Mouse (Mus musculus): ENCODE measurements around the gene Mrgprf.

Gene Mrgprf

GRCm38 (mm10) chr7:145335199-145335598, 34.6 kb downstream of the Mrgprf start:
- no peak for DNase-seq (ENCODE audit: low read depth, low spot score)

DNA sequence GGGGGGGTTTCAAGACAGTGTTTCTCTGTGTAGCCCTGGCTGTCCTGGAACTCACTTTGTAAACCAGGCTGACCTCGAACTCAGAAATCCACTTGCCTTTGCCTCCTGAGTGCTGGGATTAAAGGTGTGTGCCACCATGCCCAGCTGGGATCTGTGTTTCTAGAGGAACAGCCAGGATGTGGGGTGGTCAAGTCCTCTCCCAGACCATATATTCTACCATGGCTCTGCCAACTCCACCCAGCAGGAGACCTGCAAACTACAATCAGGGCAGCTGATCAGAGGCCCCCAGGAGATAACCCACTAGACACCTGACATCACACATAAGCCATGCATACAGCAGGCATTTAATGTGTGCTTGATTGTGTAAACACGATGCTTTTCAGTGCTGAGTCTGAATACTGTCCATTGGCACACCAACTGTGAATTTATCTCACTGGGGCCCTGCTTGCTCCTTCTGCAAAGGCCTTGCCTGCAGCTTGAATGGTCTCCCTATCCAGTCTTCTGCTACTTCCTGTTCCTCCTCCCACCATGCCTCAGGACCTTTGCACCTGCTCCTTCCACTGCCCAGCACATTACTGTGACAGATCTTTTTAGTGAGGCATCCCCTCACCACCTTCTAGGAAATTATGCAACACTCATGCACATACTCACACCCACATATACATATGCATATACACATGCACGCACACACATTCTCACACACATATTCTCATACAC, 35.1 kb downstream of the Mrgprf start:
- no peak for DNase-seq (ENCODE audit: low read depth, low spot score)

GRCm38 (mm10) chr7:145337889-145338288, 37.3 kb downstream of the Mrgprf start:
- no peak for DNase-seq (ENCODE audit: low read depth, low spot score)

DNA sequence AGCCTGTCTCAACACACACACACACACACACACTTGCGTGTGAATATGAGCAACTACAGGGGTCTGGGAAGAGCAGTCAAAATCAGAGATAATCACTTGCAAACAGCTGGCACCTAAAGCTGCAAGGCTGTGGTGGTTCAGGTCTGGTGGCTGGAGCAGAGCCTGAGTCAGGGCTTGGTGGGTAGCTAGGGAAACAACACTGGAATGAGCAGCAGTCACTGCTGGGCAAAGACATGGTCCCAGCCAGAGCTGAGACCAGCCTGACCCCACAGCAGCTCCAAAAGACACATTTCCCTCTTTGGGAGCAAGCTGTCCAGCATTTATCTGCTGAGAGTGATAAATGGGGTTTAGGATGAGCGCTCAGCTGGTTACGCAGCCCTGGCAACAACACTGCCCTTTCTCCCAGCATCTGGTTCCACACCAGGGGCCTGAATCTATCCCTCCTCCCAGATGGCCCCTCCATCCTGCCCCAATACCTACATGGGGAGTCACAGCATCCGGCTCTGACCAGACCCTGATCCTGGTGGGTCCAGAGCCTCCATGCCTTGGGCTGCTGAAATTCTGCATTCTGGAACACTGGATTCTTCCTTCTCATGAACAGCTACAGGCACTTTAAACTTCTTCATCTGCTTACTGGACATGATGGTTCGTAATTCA, 39.7 kb downstream of the Mrgprf start:
- no peak for DNase-seq (ENCODE audit: low read depth, low spot score)
